Mouse (Mus musculus) Patski (cell line): ENCODE measurements around the gene Dpysl5. TPM values are rescaled to one million over a fixed set of nuclear protein-coding genes. Genes with fewer than 3 reads are reported as not detected.

Experiments
- ATAC-seq: fragments of 100-300 bp; one replicate; pipeline ENCODE4 v1.8.0; 2021
- CTCF ChIA-PET: fragments of 350-600 bp; sonication (Branson Sonifier 250); formaldehyde crosslinking; loops from one replicate; lab custom pipeline; 2022; ENCODE audit warnings: inconsistent platforms; lab: Charles Lee
- POLR2A ChIA-PET: fragments of 350-600 bp; sonication (Branson Sonifier 250); formaldehyde crosslinking; loops from one replicate; lab custom pipeline; 2022; ENCODE audit warnings: antibody characterized with exemption, inconsistent platforms; lab: Charles Lee
- DNase-seq: peaks from one replicate; pipeline ENCODE4 v3.0.0-alpha.2; 2011; ENCODE audit warnings: low read depth, low spot score
- H3K27me3 ChIP-seq: fragments of 371-371 bp; one replicate; pipeline ENCODE4 v1.5.1; 2021
- CTCF ChIP-seq: fragments of 100-300 bp; IDR thresholded peaks from one replicate; pipeline ENCODE4 v1.5.1; 2021
- in situ Hi-C: fragments of 300-500 bp; cut with MboI; formaldehyde crosslinking; loops from 3 replicates; pipeline ENCODE4 v1.11.1; 2018; ENCODE audit warnings: low pct_unique_long_range_greater_than_20kb, mixed read lengths
- polyA plus RNA-seq: library from polyadenylated mRNA; unstranded; gene quantifications from one replicate; pipeline ENCODE4 v1.2.3, GENCODE M21; 2021

The Dpysl5 gene
- 0.31 TPM for polyA plus RNA-seq

- POLR2A ChIA-PET = interaction anchor here (0.7 kb wide), 1 partner anchor 71 kb away, joined by 3 read pairs; no protein-coding TSS in a partner anchor
- TF ChIP-seq CTCF = no peak
- ATAC-seq (peak; percentile 42), DNase-seq (no peak)
- CTCF ChIA-PET = interaction anchor here (1.2 to 5.1 kb wide), 4 partner anchors 34 to 86 kb away, joined by 3 to 27 read pairs (median 16); no protein-coding TSS in a partner anchor
- H3K27me3 ChIP-seq = peaks cover 55% of the 10 kb centered on the region
- in situ Hi-C loops = loop anchor here (5.0 to 10.0 kb wide), 2 partner anchors 66 to 203 kb away; partner anchors contain the start of gene Emilin1
Observed at GRCm38 (mm10) chr5:30711147-30712001, at the start of gene Dpysl5. TSS of gene Dpysl5 (plus strand) at chr5:30711564.

GRCm38 (mm10) chr5:30665360-30665759 lies 46.0 kb upstream of the Dpysl5 start:
- ATAC-seq = no peak
- H3K27me3 ChIP-seq = no peaks in the 10 kb centered on the region
- CTCF ChIA-PET = interaction anchor here (1.1 kb wide), 1 partner anchor 14 kb away, joined by 3 read pairs; no protein-coding TSS in a partner anchor
- DNase-seq = no peak
- TF ChIP-seq CTCF = no peak
- in situ Hi-C loops = no loop called here
- POLR2A ChIA-PET = no interaction called here

GRCm38 (mm10) chr5:30665968-30666367 lies 45.4 kb upstream of the Dpysl5 start:
- POLR2A ChIA-PET = no interaction called here
- DNase-seq = no peak
- CTCF ChIA-PET = interaction anchor here (1.1 kb wide), 1 partner anchor 14 kb away, joined by 3 read pairs; no protein-coding TSS in a partner anchor
- in situ Hi-C loops = no loop called here
- no peaks in the 10 kb centered on the region for H3K27me3 ChIP-seq
- no peak for TF ChIP-seq CTCF
- no peak for ATAC-seq

- TF ChIP-seq CTCF = no peak
- no peaks in the 10 kb centered on the region for H3K27me3 ChIP-seq
- peak; percentile 98 for ATAC-seq
- in situ Hi-C loops = no loop called here
- DNase-seq = peak; percentile 97
- POLR2A ChIA-PET = interaction anchor here (1.2 to 1.4 kb wide), 2 partner anchors 18 to 116 kb away, joined by 3 read pairs; no protein-coding TSS in a partner anchor
- CTCF ChIA-PET = interaction anchor here (1.1 kb wide), 2 partner anchors 13 to 20 kb away, joined by 3 to 4 read pairs; no protein-coding TSS in a partner anchor
Observed at GRCm38 (mm10) chr5:30666391-30667195, 44.8 kb upstream of the Dpysl5 start, which contains the start of gene Cenpa. TSS of gene Cenpa (plus strand) at chr5:30666777.

- ChIA-PET CTCF (interaction anchor here (1.1 to 1.2 kb wide), 2 partner anchors 19 to 42 kb away, joined by 3 to 4 read pairs; no protein-coding TSS in a partner anchor), POLR2A (interaction anchor here (1.2 to 1.4 kb wide), 2 partner anchors 18 to 116 kb away, joined by 3 read pairs; no protein-coding TSS in a partner anchor)
- H3K27me3 ChIP-seq = no peaks in the 10 kb centered on the region
- DNase-seq (no peak), ATAC-seq (no peak)
- no peak for TF ChIP-seq CTCF
- in situ Hi-C loops = no loop called here
Observed at GRCm38 (mm10) chr5:30667215-30667614, 44.1 kb upstream of the Dpysl5 start.

- no peak for TF ChIP-seq CTCF
- POLR2A ChIA-PET = interaction anchor here (0.8 to 1.4 kb wide), 3 partner anchors 16 to 115 kb away, joined by 3 to 4 read pairs (median 3); no protein-coding TSS in a partner anchor
- in situ Hi-C loops = no loop called here
- ATAC-seq (no peak), DNase-seq (no peak)
- CTCF ChIA-PET = interaction anchor here (0.9 to 1.8 kb wide), 3 partner anchors 13 to 107 kb away, joined by 3 to 6 read pairs (median 4); no protein-coding TSS in a partner anchor
- no peaks in the 10 kb centered on the region for H3K27me3 ChIP-seq
Observed at GRCm38 (mm10) chr5:30667686-30668085, 43.7 kb upstream of the Dpysl5 start.

- no peak for TF ChIP-seq CTCF
- H3K27me3 ChIP-seq = no peaks in the 10 kb centered on the region
- POLR2A ChIA-PET = interaction anchor here (0.8 to 1.3 kb wide), 2 partner anchors 13 to 17 kb away, joined by 3 to 4 read pairs; no protein-coding TSS in a partner anchor
- CTCF ChIA-PET = interaction anchor here (0.9 to 1.8 kb wide), 4 partner anchors 15 to 106 kb away, joined by 3 to 6 read pairs (median 4); no protein-coding TSS in a partner anchor
- no peak for DNase-seq
- ATAC-seq = no peak
- in situ Hi-C loops = no loop called here
Observed at GRCm38 (mm10) chr5:30668637-30669495, 42.5 kb upstream of the Dpysl5 start.

- ATAC-seq (no peak), DNase-seq (no peak)
- ChIA-PET CTCF (interaction anchor here (1.5 kb wide), 1 partner anchor 20 kb away, joined by 3 read pairs; no protein-coding TSS in a partner anchor), POLR2A (interaction anchor here (1.3 kb wide), 1 partner anchor 13 kb away, joined by 3 read pairs; no protein-coding TSS in a partner anchor)
- no peak for TF ChIP-seq CTCF
- no peaks in the 10 kb centered on the region for H3K27me3 ChIP-seq
- in situ Hi-C loops = no loop called here
Observed at GRCm38 (mm10) chr5:30669496-30669830, 41.9 kb upstream of the Dpysl5 start.

GRCm38 (mm10) chr5:30670091-30670490 lies 41.3 kb upstream of the Dpysl5 start:
- TF ChIP-seq CTCF = no peak
- in situ Hi-C loops = no loop called here
- DNase-seq (no peak), ATAC-seq (no peak)
- ChIA-PET CTCF (no interaction called here), POLR2A (interaction anchor here (1.3 kb wide), 1 partner anchor 14 kb away, joined by 3 read pairs; no protein-coding TSS in a partner anchor)
- no peaks in the 10 kb centered on the region for H3K27me3 ChIP-seq
